Mouse (Mus musculus) left cerebral cortex, adult 9 months (tissue): Measurements from ENCODE around the gene Epb42.
"Not testable (repeated sequence)": the region's sequence is repeated elsewhere in the genome, so short reads cannot be mapped to it uniquely, and the experiment has no call there.

Experiments
- DNase-seq, 2 experiments: peaks; one replicate each; pipeline ENCODE4 v3.0.0; 2022; ENCODE audit warnings: low spot score in 2 of 2

The Epb42 gene

DNA sequence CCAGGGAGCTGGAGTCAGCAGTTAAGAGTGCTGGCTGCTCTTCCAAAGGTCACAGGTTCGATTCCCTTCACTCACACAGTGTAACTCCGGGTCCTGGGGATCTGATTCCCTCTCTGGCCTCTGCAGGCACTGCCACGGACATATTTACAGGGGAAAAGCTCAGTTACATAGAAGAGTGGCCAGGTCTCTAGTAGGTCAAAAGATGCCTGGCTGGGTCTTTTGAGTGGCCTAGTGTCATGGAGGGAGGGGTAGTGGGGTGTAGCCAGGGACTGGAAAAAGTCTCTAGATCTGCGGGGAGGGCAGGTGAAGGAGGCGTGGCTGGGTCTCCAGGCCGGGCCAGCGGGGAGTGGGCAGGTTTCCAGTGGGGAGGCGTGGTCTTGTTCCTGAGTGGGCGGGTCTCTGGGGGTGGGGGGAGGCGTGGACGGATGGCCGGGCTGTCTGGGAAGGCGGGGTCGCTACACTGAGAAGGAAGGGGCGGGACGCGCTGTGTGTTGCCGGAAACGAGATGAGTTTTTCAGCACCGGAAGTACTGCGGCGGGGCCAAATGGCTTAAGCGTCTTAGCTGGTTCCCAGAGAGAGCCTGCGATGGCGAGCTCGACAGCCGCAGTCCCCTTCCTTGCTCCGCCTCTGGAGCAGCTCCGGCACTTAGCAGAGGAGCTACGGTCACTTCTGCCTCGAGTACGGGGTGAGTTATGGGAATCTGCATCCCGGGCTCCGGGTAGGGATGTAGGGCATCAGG, 28.8 kb downstream of the Epb42 start, which contains the start of gene Ccndbp1:
Ccndbp1 (plus strand) TSS at position 479 of the 739 bp plus-strand sequence.
- DNase-seq = peak; percentile 65 to 82

DNA sequence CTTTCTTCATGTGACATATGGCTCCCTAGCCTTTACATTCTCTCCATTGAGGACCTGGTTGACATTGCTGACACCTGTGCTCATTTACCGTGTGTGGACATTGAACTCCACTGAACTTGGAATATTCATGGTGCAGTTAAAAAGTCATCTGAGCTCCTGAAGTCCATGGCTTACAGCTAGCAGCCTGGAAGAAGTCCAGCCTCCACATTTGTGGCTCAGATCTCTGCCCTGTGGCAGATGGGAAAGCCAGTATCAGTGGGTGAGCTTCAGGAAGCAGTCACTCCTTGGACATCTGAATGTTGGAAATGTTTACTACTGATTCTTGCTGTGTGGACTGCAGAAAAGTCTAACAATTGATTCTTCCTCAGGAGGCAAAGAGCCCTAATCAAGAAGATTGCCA, 29.9 kb downstream of the Epb42 start:
- DNase-seq = no peak

DNA sequence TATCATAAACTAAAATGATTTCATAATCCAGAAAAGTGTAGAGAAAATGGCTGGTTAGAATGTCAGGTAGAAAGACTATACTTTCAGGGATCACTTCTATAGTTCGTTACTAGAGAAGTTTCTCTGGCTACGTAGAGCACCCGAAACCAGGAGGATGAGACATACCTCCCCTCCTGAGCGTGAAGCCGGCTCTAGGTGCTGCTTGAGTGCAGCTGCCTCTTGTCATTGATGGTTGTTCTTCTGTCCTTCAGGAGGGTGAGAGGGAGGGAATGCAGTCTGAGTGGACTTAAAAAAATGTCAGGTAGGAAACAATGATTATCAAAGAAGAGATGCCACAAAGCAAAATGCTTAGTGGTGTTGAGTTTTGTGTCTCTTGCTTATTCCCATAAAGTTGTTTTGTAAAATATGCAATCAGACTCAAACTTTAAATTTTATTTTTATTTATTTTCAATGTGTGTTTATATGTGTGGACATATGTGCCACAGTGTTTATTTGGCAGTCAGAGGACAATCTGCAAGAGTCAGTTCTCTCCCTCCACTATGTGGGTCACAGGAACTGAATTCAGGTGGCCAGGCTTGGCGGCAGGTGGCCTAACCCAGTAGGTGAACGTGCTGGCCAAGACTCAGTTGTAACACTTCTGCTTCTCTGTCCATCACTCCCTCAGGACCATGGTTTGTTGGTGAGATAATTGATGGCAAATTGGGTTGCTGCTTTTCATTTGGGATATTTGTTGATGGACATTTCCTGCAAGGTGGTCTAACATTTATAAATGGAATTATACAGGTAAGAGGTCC, 32.7 kb downstream of the Epb42 start:
- no peak for DNase-seq

DNA sequence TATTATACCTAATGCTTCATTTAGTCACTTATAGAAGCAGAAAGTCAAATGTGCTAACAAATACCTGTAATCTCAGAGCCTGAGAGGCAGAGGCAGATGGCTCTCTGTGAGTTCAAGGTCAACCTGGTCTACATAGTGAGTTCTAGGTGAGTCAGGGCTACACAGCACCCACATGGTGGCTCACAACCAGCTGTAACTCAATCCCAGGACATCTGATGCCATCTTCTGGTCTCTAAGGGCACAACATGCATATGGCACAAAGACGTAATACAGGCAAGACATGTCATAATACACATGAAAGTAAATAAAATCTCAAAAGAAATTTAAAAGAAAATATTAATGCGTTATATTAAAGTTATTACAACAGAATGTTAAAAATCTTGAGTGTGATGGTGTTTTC, 33.3 kb downstream of the Epb42 start:
- no peak for DNase-seq

DNA sequence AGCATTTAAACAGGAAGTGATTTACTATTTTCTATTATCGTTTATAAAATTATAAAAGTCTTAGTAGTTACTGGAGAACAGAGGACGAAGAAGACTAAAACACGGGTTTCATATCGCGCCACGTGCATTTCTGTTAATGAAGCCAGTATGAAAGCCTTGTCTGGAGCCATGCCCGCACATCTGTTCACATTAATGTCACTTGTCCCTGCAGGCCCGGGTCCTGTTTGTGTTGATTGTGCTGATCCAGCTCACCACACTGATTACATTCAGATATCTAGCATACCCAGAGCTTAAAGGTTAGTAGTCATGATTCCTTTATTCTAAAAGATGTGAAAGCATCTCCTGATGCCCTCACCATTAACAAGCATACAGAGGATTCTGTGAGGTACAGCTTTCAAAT, 38.0 kb downstream of the Epb42 start:
- DNase-seq = no peak

DNA sequence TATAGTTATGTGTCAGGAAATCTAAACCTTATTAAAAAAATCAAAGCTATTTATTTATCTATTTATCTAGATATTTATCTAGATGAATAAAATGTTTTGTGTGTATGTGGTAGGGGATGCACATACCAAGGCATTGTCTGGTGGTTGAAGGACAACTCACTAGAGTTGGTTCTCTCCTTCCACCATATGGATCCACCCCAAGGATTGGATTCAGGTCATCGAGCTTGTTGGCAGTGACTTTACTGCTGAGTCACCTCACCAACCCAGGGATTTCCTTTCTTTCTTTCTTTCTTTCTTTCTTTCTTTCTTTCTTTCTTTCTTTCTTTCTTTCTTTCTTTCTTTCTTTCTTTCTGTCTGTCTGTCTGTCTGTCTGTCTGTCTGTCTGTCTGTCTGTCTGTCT, 40.3 kb downstream of the Epb42 start:
- DNase-seq = not testable (repeated sequence)

DNA sequence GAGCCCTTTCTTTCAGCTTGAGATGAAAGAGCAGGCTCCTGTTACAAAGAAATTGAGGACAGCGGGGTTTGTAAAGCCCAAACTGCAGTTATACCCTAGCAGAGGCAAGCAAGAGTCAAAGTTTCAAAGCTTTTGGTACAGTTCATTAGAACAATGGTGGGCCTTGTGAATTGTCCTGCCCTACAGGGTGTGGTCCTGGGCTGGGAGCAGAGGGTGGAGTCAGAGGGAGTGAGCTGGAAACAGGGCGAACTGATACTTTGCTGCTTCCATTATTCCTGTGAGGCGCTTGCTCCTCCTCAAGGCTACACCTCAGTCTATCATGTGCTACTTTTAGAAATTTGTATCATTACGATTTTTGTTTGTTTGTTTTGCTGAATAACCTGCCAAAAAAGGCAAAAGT, 45.7 kb downstream of the Epb42 start:
- DNase-seq = no peak

DNA sequence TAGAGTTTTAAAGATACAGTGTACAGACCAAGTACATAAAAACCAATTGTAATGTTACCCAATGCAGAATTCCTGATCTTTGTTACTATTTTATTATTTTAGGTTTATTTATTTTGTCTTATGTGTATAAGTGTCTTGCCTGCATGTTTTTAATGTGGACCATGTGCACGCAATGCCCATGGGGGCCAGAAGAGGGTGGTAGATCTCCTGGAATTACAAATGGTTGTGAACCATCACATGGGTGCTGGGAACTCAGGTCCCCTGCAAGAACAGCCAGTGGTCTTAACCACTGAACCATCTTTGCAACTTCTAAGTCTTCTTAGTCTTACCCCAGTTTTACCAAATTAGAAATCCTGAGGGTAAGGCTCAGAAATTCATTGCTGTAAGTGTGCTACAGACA, 51.6 kb downstream of the Epb42 start:
- DNase-seq = no peak

DNA sequence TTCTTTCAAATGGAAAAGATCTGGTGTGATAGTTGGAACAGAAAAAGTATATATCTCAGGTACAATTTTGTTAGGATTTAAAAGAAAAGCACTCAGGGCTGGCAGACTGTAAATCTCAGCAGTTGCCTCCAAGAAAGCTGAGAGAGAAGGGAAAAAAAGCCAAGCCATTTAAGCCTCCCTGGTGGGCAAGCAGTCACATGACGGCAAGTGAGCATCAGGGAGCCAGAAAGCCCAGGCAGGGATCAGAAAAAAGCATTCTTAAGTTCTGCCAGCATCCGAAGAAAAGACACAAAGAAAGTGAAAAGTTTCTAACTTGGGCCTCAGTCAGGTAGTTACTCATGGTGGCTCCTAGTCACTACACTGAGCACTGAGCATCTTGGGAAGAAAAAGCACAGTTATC, 53.3 kb downstream of the Epb42 start:
- no peak for DNase-seq

DNA sequence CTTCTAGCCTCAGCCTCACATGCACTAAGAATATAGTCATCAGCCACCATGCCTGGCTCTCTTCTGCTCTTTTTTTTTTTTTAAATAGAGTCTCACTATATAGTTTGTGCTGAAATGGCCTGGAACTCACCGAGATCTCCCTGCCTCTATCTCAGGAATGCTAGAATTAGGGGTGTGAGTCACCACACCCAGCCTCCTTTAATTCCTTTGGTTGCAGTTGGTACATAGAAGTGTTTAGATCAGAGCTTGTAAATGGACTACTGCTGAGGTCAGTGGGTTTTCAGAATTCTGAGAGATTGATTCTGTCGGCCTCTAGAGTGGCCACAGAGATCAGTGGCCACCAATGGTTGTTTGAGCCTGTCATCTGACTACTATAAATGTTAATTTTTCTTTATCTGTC, 56.0 kb downstream of the Epb42 start:
- no peak for DNase-seq

DNA sequence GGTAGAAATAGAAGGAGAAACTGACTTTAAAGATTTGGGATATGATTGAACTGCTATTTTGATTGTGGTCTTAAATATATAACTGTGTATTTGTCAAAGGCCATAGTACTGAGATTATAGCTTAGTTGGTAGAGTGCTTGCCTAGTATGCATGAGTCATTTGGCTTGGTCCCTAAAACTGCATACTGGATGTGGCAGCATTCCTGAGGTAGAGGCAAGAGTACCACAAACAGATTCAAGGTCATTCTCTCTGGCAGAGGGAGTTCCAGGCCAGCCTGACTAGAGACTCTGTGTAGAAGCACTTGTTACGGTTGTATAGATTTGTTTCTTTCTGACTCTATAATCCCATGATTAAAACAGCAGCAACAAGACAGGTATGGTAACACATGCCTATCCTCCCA, 57.1 kb downstream of the Epb42 start:
- DNase-seq = no peak

DNA sequence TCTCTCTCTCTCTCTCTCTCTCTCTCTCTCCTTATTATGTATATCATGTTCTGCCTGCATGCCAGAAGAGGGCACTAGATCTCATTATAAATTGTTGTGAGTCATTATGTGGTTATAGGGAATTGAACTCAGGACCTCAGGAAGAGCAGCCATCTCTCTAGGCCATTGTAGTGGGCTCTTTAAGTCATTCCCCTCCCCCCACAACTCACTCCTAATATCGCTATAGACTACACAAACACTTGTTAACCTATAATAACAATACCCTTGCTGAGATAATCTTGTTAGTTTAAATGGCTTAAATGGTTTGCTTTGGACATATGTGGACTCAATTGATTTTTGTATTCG, 58.2 kb downstream of the Epb42 start:
- DNase-seq = no peak

DNA sequence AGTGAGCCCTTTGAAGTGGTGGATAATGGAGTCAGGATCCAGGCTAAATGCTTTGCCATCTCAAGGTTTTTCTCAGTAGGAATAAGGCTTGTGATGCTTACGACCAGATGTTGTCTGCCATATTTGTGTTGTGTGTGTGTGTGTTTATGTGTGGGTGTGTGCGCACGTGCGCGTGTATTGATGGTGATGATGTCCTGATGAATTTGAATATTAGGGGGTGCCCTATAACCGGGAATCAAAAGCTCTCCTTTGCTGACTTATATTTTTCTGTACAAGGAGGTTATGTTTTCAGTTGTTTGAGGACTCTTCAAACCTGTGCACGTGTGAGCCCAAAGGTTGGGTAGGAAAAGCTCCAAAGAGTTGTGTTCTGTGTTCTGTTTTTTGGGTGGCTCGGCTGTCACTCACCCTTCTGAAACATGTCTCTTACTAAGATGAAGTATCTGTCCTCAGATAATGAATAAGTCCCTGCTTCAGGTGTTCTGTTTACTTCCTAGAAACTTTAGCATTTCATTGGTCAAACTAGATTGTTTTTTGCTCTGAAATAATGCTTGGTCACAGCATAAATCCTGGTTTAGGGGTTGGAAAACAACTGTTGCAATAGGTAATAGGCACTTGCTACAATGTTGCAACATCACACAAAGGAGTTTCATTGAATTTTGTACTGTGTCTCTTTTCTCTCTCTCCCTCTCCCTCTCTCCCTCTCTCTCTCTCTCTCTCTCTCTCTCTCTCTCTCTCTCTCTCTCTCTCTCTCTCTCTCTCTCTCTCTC, 58.8 kb downstream of the Epb42 start:
- DNase-seq = no peak

DNA sequence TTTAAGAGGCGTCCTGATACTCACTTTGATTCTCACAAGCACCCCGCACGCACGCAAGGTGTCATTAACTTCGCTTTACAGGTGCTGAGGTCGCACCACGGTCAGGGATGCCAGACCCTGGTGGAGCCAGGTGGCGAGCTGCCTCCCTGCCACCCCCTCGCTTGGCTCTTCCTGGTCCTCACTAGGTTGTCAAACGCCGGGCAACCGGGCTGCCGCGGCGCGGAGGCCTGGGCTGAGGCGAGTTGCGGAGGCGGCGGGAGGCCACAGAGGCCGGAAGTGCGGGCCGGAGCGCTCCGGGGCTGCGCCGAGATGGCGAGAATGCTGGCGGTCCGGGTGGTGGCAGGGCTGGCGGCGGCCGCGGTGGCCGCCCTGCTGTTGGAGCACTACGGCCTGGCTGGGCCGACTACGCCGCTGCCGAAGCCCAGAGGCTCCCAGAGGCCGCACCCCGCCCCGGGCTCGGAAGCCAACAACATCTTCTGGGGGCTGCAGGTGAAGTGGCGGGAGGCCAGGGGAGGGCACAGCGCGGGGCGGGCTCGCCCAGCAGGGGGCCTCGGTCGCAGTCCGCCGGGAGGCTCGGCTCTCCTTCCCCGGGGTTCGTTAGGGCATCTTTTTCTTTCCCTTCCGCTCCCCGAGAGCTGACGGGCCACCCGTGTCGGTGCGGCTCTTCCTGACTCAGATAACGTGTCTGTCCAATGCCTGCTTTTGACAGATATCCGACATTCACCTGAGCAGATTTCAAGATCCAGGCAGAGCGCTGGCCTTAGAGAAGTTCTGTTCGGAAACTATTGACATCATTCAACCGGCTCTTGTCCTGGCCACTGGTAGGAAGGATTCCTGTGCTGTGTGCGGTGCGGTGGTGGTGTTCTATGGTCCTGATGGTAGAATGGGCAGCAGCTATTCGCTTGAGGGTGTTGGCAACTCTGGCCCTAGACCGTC, 59.6 kb downstream of the Epb42 start, which contains the start of gene Tmem62:
Tmem62 (plus strand) TSS at position 28 of the 936 bp plus-strand sequence.
- DNase-seq = peak in 1 of 2 experiments; percentile 46

DNA sequence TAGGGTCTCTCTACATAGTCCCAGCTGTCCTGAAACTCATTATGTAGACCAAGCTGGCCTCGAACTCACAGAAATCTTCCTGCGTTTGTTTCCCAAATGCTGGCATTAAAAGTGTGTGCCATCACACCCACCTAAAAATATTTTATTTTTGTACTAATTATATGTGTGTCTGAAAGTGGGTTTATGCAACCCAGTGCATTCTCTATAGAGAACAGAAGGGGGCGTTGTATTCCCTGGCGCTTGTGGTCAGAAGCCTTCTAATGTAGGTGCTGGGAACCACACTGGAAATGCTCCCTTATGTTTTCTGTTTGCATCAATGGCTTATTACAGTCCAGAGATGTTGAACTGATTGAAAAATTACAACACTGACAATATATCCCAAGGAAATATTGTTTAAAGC, 60.6 kb downstream of the Epb42 start:
- no peak for DNase-seq

DNA sequence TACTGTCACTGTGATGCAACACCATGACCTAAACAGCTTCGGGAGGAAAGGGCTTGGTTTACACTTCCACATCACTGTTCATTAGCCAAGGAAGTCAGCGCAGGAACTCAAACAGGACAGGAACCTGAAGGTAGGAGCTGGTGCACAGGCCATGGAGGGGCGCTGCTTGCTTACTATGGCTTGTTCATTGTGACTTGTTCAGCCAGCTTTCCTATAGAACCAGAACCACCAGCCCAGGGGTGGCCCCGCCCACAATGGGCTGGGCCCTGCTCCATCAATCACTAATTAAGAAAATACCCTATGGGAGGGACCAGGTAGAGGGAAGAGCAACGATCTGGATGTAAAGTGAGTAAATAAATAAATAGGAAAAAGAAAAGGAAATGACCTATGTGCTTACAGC, 63.9 kb downstream of the Epb42 start:
- no peak for DNase-seq

DNA sequence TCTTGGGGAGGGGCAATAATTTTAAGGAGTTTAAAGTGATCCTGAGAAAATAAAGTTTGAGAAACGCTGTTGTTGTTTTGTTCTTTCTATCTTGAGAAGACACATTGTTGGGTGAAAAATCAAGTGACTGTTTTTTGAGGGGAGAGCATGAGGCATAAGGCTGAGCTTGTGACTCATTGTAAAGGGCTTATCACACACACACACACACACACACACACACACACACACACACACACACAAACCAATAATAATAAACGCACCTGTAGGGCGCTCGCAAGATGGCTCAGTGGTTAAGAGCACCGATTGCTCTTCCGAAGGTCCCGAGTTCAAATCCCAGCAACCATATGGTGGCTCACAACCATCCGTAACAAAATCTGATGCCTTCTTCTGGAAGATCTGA, 64.6 kb downstream of the Epb42 start:
- not testable (repeated sequence) for DNase-seq

DNA sequence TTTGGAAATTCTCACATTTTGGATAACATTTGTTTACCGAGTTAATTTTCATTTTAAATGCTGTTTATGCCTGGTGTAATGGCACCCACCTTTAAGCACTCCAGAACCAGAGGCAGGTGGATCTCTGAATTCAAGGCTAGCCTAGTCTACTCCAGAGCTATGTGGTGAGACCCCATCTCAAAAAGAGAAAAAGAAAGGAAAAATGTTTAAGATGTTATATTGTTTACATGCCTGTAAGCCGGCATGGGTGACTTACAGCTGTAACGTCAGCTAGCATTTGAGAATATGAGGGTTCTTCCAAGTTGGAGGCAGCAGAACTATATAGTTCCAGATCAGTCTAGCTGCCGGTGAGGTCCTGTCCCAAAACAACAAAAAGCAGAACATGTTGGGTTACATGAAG, 65.1 kb downstream of the Epb42 start:
- no peak for DNase-seq

DNA sequence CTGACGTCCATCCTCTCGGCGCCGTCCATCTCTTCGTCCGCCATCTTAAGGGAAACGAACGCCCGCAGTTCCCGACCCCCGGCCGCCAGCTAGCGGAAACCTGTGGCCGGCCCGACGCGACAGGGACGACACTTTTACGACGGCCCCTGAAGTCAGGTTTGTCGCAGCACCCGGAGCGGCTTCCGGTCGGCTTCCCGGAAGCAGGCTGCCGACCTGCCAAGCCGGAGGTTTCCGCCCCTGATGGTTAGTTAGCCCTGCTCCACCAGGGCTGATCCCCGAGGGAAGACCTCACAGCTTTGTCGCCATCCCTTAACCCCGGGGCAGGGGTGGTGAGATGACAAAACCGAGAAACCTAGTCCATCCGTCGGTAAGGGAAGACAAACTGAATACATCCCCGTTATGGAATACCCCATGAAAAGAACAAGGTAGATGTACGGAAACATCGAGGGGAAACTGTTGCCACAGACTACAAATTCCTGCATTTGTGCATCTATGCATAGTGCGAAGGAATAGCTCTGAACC, 66.3 kb downstream of the Epb42 start, which contains the start of gene Ubr1:
Ubr1 (minus strand) TSS at position 157 of the 522 bp plus-strand sequence.
- peak; percentile 49 to 79 for DNase-seq

DNA sequence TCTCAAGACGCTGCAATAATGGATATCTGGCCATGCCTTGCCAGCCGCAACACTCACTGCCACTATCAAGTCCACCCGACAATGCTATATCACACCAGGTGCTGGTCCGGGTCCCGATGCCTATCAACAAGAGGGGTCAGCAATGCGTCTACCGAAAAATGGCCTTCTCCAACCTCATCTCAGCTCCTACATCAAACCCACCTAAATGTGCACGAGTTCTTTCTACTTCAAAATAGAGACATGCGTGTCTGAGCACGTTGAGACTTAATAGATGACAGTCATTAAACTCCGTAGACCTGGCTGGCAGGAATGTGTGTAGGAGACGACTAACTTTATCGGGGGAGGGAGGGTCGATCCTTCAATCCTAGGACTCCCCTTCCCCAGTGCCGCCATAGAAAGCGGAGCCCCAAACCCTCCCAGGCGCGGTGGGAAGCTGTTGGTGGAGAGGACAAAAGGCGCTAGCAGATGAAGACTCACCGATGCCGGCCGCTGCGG, 66.8 kb downstream of the Epb42 start:
- peak in 1 of 2 experiments; percentile 17 for DNase-seq
